Mouse (Mus musculus) cortical plate, adult 2 months (tissue): Measurements from ENCODE around the gene Mcu.

Experiments used
- CTCF ChIP-seq: fragments of 200-500 bp; IDR thresholded peaks from 2 replicates; pipeline ENCODE4 v1.5.1; 2011; ENCODE audit warnings: mild to moderate bottlenecking, control low read depth, low read length; ENCODE audit not compliant: insufficient read depth; ENCODE audit errors: extremely low read depth
- POLR2A ChIP-seq: fragments of 200-500 bp; IDR thresholded peaks from 2 replicates; pipeline ENCODE4 v1.6.1; 2011; ENCODE audit warnings: mild to moderate bottlenecking, low read length, control low read depth; ENCODE audit not compliant: insufficient read depth; ENCODE audit errors: extremely low read depth

DNA sequence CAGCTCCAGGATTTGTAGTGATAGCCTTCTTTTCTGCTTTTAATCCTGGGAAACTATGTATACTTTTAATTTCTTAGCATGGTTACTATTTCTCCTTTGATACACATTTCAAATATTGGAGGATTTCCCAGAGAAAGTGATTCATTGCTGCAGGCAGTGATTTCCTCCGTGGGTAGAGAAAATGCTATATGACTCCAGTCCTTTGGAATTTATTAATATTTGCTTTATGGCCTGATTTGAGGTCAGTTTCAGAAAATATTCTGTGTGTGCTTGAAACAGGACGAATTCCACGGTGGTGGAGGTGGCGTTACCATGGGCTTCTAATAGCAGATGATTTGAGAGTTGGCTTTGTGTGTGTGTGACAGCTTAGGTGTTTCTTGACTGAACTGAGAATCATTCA, 107.3 kb downstream of the Mcu start:
- TF ChIP-seq CTCF = no peak
- TF ChIP-seq POLR2A = no peak
